Mouse (Mus musculus) hindbrain, embryonic 14.5 days (tissue): ENCODE measurements at regions not wholly inside any gene's neighbourhood (a gene's known extent, or its start where the extent isn't known, plus 50 kb on each side); places are given as distances from the start of the nearest gene placed in this dataset.
"Not testable (repeated sequence)": the region's sequence is repeated elsewhere in the genome, so short reads cannot be mapped to it uniquely, and the experiment has no call there.

ENCODE experiments used
- ATAC-seq: fragments of 200-750 bp; cut with Nextera tagmentation; 2 replicates; pipeline ENCODE4 v1.8.0; 2017; ENCODE audit warnings: moderate number of reproducible peaks, mild to moderate bottlenecking, moderate TSS enrichment, moderate library complexity; ENCODE audit not compliant: low FRiP score
- DNase-seq: peaks from one replicate; pipeline ENCODE4 v3.0.0-alpha.2; 2015; ENCODE audit warnings: low spot score
- H3K27ac ChIP-seq: fragments of 300-500 bp; sonication (generic); 2 replicates; pipeline ENCODE4 v1.5.1; 2014; ENCODE audit warnings: mild to moderate bottlenecking, moderate library complexity
- H3K27me3 ChIP-seq: fragments of 300-500 bp; sonication (generic); 2 replicates; pipeline ENCODE4 v1.6.1; 2014; ENCODE audit warnings: mild to moderate bottlenecking, low read length, mixed read lengths; ENCODE audit not compliant: control insufficient read depth, insufficient read depth
- H3K36me3 ChIP-seq: fragments of 300-500 bp; sonication (generic); replicated peaks from 2 replicates; pipeline ENCODE4 v1.6.1; 2014; ENCODE audit not compliant: control insufficient read depth, insufficient read depth
- H3K4me1 ChIP-seq: fragments of 300-500 bp; sonication (generic); replicated peaks from 2 replicates; pipeline ENCODE4 v1.6.1; 2014; ENCODE audit warnings: antibody characterized with exemption, low read length, mixed read lengths; ENCODE audit not compliant: control insufficient read depth, insufficient read depth
- H3K4me2 ChIP-seq: fragments of 300-500 bp; sonication (generic); replicated peaks from 2 replicates; pipeline ENCODE4 v1.6.1; 2014; ENCODE audit warnings: mild to moderate bottlenecking, moderate library complexity
- H3K4me3 ChIP-seq: fragments of 300-500 bp; sonication (generic); replicated peaks from 2 replicates; pipeline ENCODE4 v1.5.1; 2014; ENCODE audit warnings: mild to moderate bottlenecking, low read length
- H3K9ac ChIP-seq: fragments of 300-500 bp; sonication (generic); 2 replicates; pipeline ENCODE4 v1.6.1; 2014
- H3K9me3 ChIP-seq: fragments of 300-500 bp; sonication (generic); 2 replicates; pipeline ENCODE4 v1.6.1; 2016; ENCODE audit warnings: low read length; ENCODE audit not compliant: control insufficient read depth
- WGBS: fragments of 180-500 bp; shearing (Covaris S2); extraction: QIAGEN DNeasy Blood & Tissue Kit; methylation state at CpG from one replicate; pipeline ENCODE4 v1.1.7; 2014; 5-methylcytosine and 5-hydroxymethylcytosine counted together

- not testable (repeated sequence) for H3K27me3 ChIP-seq, H3K4me1 ChIP-seq
- H3K4me2 ChIP-seq, result peak overlapping the region; percentile 48
- peak overlapping the region; percentile 34 for H3K4me3 ChIP-seq
- H3K27ac ChIP-seq, result peak overlapping the region; percentile 59
- DNase-seq, result peak; percentile 87
- peaks cover 18% of the 10 kb centered on the region; the same call in 1 of the 2 replicates for H3K9me3 ChIP-seq
- 0% methylated on average over 12 of the region's 48 CpGs for WGBS
- H3K36me3 ChIP-seq, result 0 out of 2 replicates have a peak, but pooled peaks cover 14% of the 10 kb centered on the region
- ATAC-seq, result peak; percentile 100
- peak overlapping the region; percentile 29; the same call in 1 of the 2 replicates for H3K9ac ChIP-seq
Observed at GRCm38 (mm10) chr10:81996742-81997536, 51.0 kb upstream of the Zfp873 start.
